Mouse (Mus musculus): Measurements from ENCODE around the gene Rheb. TPM values are rescaled to one million over a fixed set of nuclear protein-coding genes. Genes with fewer than 3 reads are reported as not detected.

Rheb gene
- polyA plus RNA-seq, 1 experiment from 2014 or later = 113 TPM

GRCm38 (mm10) chr5:24817191-24817590 is 25.2 kb downstream of the Rheb start:
- 82% methylated on average over 4 of the region's 4 CpGs for WGBS (ENCODE audit: insufficient replicate concordance)
- H3K9me3 ChIP-seq (replicated peaks) = no peaks in the 10 kb centered on the region
- no peaks in the 10 kb centered on the region for H3K27me3 ChIP-seq (replicated peaks)
- H3K4me2 ChIP-seq = no peak overlapping the region
- H3K9ac ChIP-seq = no peak overlapping the region
- peaks cover 65% of the 10 kb centered on the region for H3K36me3 ChIP-seq
- no peak overlapping the region for H3K4me3 ChIP-seq
- ATAC-seq = no peak
- peaks cover 6% of the 10 kb centered on the region; the same call in 1 of the 2 replicates for H3K4me1 ChIP-seq
- no peak overlapping the region for H3K27ac ChIP-seq

DNA sequence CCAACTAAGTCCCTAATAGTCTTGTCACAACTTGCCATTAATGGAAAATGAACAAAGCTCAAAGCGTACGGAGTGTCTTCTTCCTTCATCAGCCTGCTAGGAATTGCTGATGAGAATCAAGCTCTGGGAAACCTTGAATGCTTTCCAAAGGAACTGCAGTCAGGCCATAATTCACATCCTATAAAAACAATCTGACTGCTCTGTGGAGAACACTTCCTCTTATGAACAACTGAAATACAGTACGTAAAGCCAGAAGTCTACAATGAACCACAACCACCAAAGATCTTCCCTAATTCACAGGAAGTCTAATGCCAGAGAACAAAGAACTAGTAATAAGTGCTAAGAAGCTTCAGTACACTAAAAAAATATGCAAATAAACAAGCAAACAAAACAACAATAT is 28.5 kb downstream of the Rheb start:
- no peak overlapping the region for H3K4me2 ChIP-seq
- no peak overlapping the region for H3K27ac ChIP-seq
- H3K4me3 ChIP-seq = no peak overlapping the region
- no peak overlapping the region for H3K9ac ChIP-seq
- H3K36me3 ChIP-seq = peaks cover 90% of the 10 kb centered on the region
- H3K27me3 ChIP-seq (replicated peaks) = no peaks in the 10 kb centered on the region
- 80% methylated on average over 3 of the region's 3 CpGs for WGBS (ENCODE audit: insufficient replicate concordance)
- no peak for ATAC-seq
- no peaks in the 10 kb centered on the region for H3K9me3 ChIP-seq (replicated peaks)
- no peaks in the 10 kb centered on the region for H3K4me1 ChIP-seq

- no peak overlapping the region for H3K27ac ChIP-seq
- H3K4me1 ChIP-seq = no peaks in the 10 kb centered on the region
- WGBS (ENCODE audit: insufficient replicate concordance) = 73% methylated on average over 4 of the region's 4 CpGs
- no peaks in the 10 kb centered on the region for H3K9me3 ChIP-seq (replicated peaks)
- no peak overlapping the region for H3K9ac ChIP-seq
- peaks cover 92% of the 10 kb centered on the region for H3K36me3 ChIP-seq
- no peaks in the 10 kb centered on the region for H3K27me3 ChIP-seq (replicated peaks)
- H3K4me2 ChIP-seq = no peak overlapping the region
- H3K4me3 ChIP-seq = no peak overlapping the region
- ATAC-seq = no peak
Measured at GRCm38 (mm10) chr5:24813005-24813404, 29.4 kb downstream of the Rheb start.

DNA sequence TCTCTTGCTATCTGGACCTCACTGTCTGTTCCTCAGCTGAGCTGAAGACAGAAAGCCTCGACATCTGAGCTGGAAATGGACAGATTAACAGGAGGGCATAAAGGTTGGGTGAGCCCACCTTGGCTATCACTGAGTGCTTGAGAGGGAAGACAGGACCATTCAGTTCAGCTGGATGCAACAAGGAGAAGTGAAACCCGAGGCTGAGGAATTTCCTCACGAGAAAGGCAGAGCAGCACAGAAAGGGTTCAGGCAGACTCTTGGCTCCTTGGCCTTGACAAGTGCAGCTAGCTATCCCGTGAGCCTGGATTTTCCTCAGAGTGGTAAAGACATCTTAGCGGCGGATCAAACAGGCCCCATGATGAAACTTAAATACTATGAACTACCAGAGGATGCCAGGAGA is 37.2 kb downstream of the Rheb start:
- no peak overlapping the region for H3K27ac ChIP-seq
- H3K4me2 ChIP-seq = no peak overlapping the region
- H3K27me3 ChIP-seq (replicated peaks) = no peaks in the 10 kb centered on the region
- H3K36me3 ChIP-seq = peaks cover 84% of the 10 kb centered on the region
- H3K4me1 ChIP-seq = peaks cover 12% of the 10 kb centered on the region
- no peaks in the 10 kb centered on the region for H3K9me3 ChIP-seq (replicated peaks)
- H3K9ac ChIP-seq = no peak overlapping the region
- no peak overlapping the region for H3K4me3 ChIP-seq
- ATAC-seq = no peak
- 83% methylated on average over 6 of the region's 6 CpGs for WGBS (ENCODE audit: insufficient replicate concordance)

- no peak overlapping the region for H3K27ac ChIP-seq
- WGBS (ENCODE audit: insufficient replicate concordance) = 86% methylated on average over 8 of the region's 8 CpGs
- no peak overlapping the region for H3K4me2 ChIP-seq
- no peak overlapping the region for H3K4me3 ChIP-seq
- H3K4me1 ChIP-seq = peaks cover 12% of the 10 kb centered on the region
- H3K36me3 ChIP-seq = peaks cover 81% of the 10 kb centered on the region
- ATAC-seq = no peak
- H3K9ac ChIP-seq = no peak overlapping the region
- H3K9me3 ChIP-seq (replicated peaks) = no peaks in the 10 kb centered on the region
- no peaks in the 10 kb centered on the region for H3K27me3 ChIP-seq (replicated peaks)
Measured at GRCm38 (mm10) chr5:24804661-24805060, 37.8 kb downstream of the Rheb start.

GRCm38 (mm10) chr5:24801841-24802624 is 40.4 kb downstream of the Rheb start:
- ATAC-seq = 0 out of 2 replicates have a peak, but pooled peaks have one; percentile 57

GRCm38 (mm10) chr5:24800416-24800815 is 42.0 kb downstream of the Rheb start:
- no peak for ATAC-seq
- no peaks in the 10 kb centered on the region for H3K9me3 ChIP-seq (replicated peaks)

More at GRCm38 (mm10) chr5:24801841-24802624, 40.4 kb downstream of the Rheb start:
- H3K9ac ChIP-seq = no peak overlapping the region
- no peak overlapping the region for H3K4me3 ChIP-seq
- 62% methylated on average over 6 of the region's 6 CpGs for WGBS (ENCODE audit: insufficient replicate concordance)
- H3K9me3 ChIP-seq (replicated peaks) = no peaks in the 10 kb centered on the region
- peaks cover 12% of the 10 kb centered on the region for H3K4me1 ChIP-seq
- no peak overlapping the region for H3K4me2 ChIP-seq
- H3K27ac ChIP-seq = no peak overlapping the region; the same call in 1 of the 2 replicates
- peaks cover 59% of the 10 kb centered on the region for H3K36me3 ChIP-seq
- 0 out of 2 replicates have a peak, but pooled peaks cover 4% of the 10 kb centered on the region for H3K27me3 ChIP-seq (replicated peaks)

GRCm38 (mm10) chr5:24798639-24799038 is 43.8 kb downstream of the Rheb start:
- H3K4me1 ChIP-seq = peaks cover 12% of the 10 kb centered on the region
- H3K4me2 ChIP-seq = no peak overlapping the region
- H3K9ac ChIP-seq = no peak overlapping the region
- H3K4me3 ChIP-seq = no peak overlapping the region
- no peak overlapping the region for H3K27ac ChIP-seq
- no peak for ATAC-seq
- 74% methylated on average over 10 of the region's 10 CpGs for WGBS (ENCODE audit: insufficient replicate concordance)
- H3K36me3 ChIP-seq = peaks cover 25% of the 10 kb centered on the region
- 0 out of 2 replicates have a peak, but pooled peaks cover 4% of the 10 kb centered on the region for H3K27me3 ChIP-seq (replicated peaks)
- H3K9me3 ChIP-seq (replicated peaks) = no peaks in the 10 kb centered on the region

More at GRCm38 (mm10) chr5:24800416-24800815, 42.0 kb downstream of the Rheb start:
- H3K4me2 ChIP-seq = no peak overlapping the region
- no peak overlapping the region for H3K27ac ChIP-seq
- peaks cover 43% of the 10 kb centered on the region for H3K36me3 ChIP-seq
- H3K4me3 ChIP-seq = no peak overlapping the region
- peaks cover 12% of the 10 kb centered on the region for H3K4me1 ChIP-seq
- 0 out of 2 replicates have a peak, but pooled peaks cover 4% of the 10 kb centered on the region for H3K27me3 ChIP-seq (replicated peaks)
- no peak overlapping the region for H3K9ac ChIP-seq

- Histone ChIP-seq H3K4me3 (no peak overlapping the region), H3K27me3 (replicated peaks) (0 out of 2 replicates have a peak, but pooled peaks cover 4% of the 10 kb centered on the region), H3K4me2 (no peak overlapping the region), H3K9me3 (replicated peaks) (no peaks in the 10 kb centered on the region), H3K27ac (no peak overlapping the region), H3K36me3 (peaks cover 18% of the 10 kb centered on the region), H3K9ac (no peak overlapping the region), H3K4me1 (peaks cover 10% of the 10 kb centered on the region)
- no peak for ATAC-seq
- 40% methylated on average over 7 of the region's 7 CpGs for WGBS (ENCODE audit: insufficient replicate concordance)
Measured at GRCm38 (mm10) chr5:24797858-24798257, 44.6 kb downstream of the Rheb start.

DNA sequence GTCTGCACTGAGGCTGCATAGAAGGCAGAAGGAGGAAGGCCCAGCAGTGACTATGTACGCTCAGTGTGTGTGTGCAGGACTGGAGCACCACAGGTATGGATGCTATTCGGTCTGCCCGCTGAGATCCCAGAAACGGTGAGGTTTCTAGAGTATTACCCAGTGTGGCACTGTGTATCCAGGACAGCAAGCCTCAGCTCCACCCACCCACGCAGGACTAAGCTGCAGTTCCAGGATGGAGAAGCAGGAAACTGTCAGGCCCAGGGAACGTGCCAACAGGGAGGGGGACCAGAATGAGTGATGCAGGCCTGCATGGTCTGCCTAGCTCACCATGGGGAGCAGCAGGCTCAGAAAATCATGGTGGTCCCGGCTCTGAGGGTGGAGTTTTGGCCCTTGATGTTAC is 49.5 kb downstream of the Rheb start:
- 60% methylated on average over 7 of the region's 7 CpGs for WGBS (ENCODE audit: insufficient replicate concordance)
- no peak for ATAC-seq
- H3K4me3 ChIP-seq = no peak overlapping the region

DNA sequence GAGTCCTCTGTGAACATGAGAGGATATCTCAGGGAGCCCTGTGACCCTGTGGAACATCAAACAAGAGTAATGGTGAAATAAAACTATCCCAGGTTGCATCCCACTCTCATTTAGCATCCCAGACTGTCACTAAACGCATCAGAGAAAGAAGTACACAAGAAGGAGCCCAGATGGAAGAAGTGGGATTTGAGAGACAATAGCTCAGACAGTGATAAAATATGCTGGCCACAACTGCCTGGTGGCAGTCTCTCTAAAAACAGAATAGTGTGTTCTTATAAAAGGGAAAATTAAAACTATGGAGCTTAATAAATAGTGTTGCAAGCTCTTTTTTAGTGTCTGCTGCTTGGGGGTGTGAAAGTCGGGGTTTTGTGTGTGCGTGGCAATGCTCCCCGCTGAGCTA is 59.5 kb downstream of the Rheb start:
- Histone ChIP-seq H3K27ac (no peak overlapping the region), H3K4me1 (no peaks in the 10 kb centered on the region), H3K27me3 (replicated peaks) (peaks cover 22% of the 10 kb centered on the region), H3K4me2 (no peak overlapping the region), H3K4me3 (no peak overlapping the region), H3K36me3 (no peaks in the 10 kb centered on the region), H3K9ac (no peak overlapping the region), H3K9me3 (replicated peaks) (no peaks in the 10 kb centered on the region)
- ATAC-seq = no peak
- WGBS (ENCODE audit: insufficient replicate concordance) = 72% methylated on average over 4 of the region's 4 CpGs

More for the DNA sequence above, 49.5 kb downstream of the Rheb start:
- H3K4me1 ChIP-seq = no peaks in the 10 kb centered on the region
- H3K4me2 ChIP-seq = no peak overlapping the region
- H3K36me3 ChIP-seq = no peaks in the 10 kb centered on the region
- H3K9ac ChIP-seq = no peak overlapping the region
- H3K27me3 ChIP-seq (replicated peaks) = 0 out of 2 replicates have a peak, but pooled peaks cover 2% of the 10 kb centered on the region
- H3K9me3 ChIP-seq (replicated peaks) = no peaks in the 10 kb centered on the region
- H3K27ac ChIP-seq = no peak overlapping the region

DNA sequence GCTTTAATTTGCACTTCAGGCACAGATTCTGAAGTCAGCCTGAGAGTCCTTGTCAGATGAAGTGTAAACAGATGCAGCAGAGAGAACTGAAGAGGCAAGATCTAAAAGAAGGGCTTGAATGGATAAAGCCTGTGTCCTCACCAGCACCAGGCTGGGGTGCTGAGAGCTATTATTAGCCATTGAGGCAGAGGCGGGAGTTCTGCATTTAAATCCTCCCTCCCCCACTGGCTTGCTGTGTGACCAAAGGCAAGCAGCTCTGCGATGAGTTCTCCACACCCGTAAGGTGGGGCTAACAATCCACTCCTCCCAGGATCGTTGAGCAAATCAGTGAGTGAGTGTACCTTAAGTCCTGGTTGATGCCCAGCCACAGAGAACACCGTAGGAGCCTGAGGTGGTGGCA is 61.4 kb downstream of the Rheb start:
- Histone ChIP-seq H3K27ac (no peak overlapping the region), H3K4me2 (no peak overlapping the region), H3K27me3 (replicated peaks) (peaks cover 29% of the 10 kb centered on the region), H3K36me3 (no peaks in the 10 kb centered on the region), H3K4me1 (no peaks in the 10 kb centered on the region), H3K9ac (no peak overlapping the region), H3K4me3 (no peak overlapping the region), H3K9me3 (replicated peaks) (no peaks in the 10 kb centered on the region)
- WGBS (ENCODE audit: insufficient replicate concordance) = 19% methylated on average over 5 of the region's 5 CpGs
- ATAC-seq = no peak

All from liver, embryonic 12.5 days (tissue).